Mouse (Mus musculus): ENCODE data around the gene Golga1.
A peak's percentile ranks its signal among the peaks of the same experiment; 100 is the strongest.

- TF ChIP-seq CTCF (IDR thresholded peaks at IDR 0.05; ENCODE audit: control insufficient read depth, insufficient read depth, insufficient replicate concordance, low read depth, low read length) (peak; percentile 89), POLR2A (IDR thresholded peaks at IDR 0.05; ENCODE audit: control insufficient read depth, low read depth, low read length) (peak; percentile 73)
Observed at GRCm38 (mm10) chr2:38997386-38998374, 67.7 kb downstream of the Golga1 start, which contains the start of gene Wdr38.

Data from testis, adult 2 months (tissue).